Mouse (Mus musculus) erythroid progenitor cell, adult 5-6 weeks (primary cell): ENCODE results near the gene Zfp385c. TPM values are rescaled to one million over a fixed set of nuclear protein-coding genes. Genes with fewer than 3 reads are reported as not detected.

Experiments used
- total RNA-seq, 2 experiments: library from RNA; stranded (forward) in 1 of 2; stranded (reverse) in 1 of 2; fragments of 150-400 nt in 1 of 2; fragments of 186-747, 209-891 nt in 1 of 2; gene quantifications; 2 replicates each; pipeline versions ENCODE4 v1.2.3 to v1.2.4; 2015 to 2017; ENCODE audit warnings: low replicate concordance in 2 of 2

The Zfp385c gene
- total RNA-seq, 2 experiments from 2014 or later, result not detected

Other genes with a start within 250 kb of the Zfp385c start
- 2.5 and 5.0 TPM in 2 replicates for gene Klhl11, start 219.7 kb downstream of the Zfp385c start, total RNA-seq (2015; ENCODE audit: low replicate concordance)
- gene Klhl11, start 219.7 kb downstream of the Zfp385c start, total RNA-seq (2017; ENCODE audit: low replicate concordance), result 12.1 and 15.7 TPM in 2 replicates
- 17.6 and 38.2 TPM in 2 replicates for gene Acly, start 164.5 kb downstream of the Zfp385c start, total RNA-seq (2015; ENCODE audit: low replicate concordance)
- gene Acly, start 164.5 kb downstream of the Zfp385c start, total RNA-seq (2017; ENCODE audit: low replicate concordance), result 18.1 and 22.0 TPM in 2 replicates
- gene Ttc25, start 146.8 kb downstream of the Zfp385c start, total RNA-seq (2015; ENCODE audit: low replicate concordance), result not detected in 2 replicates
- gene Ttc25, start 146.8 kb downstream of the Zfp385c start, total RNA-seq (2017; ENCODE audit: low replicate concordance), result not detected in 2 replicates
- 3.6 and 23.1 TPM in 2 replicates for gene Cnp, start 117.6 kb downstream of the Zfp385c start, total RNA-seq (2015; ENCODE audit: low replicate concordance)
- gene Cnp, start 117.6 kb downstream of the Zfp385c start, total RNA-seq (2017; ENCODE audit: low replicate concordance), result 14.1 and 14.4 TPM in 2 replicates
- 17.2 and 18.0 TPM in 2 replicates for gene Nkiras2, start 73.2 kb downstream of the Zfp385c start, total RNA-seq (2015; ENCODE audit: low replicate concordance)
- 5.8 and 9.4 TPM in 2 replicates for gene Nkiras2, start 73.2 kb downstream of the Zfp385c start, total RNA-seq (2017; ENCODE audit: low replicate concordance)
- 79.3 and 93.5 TPM in 2 replicates for gene Dnajc7, start 72.3 kb downstream of the Zfp385c start, total RNA-seq (2015; ENCODE audit: low replicate concordance)
- 103 and 106 TPM in 2 replicates for gene Dnajc7, start 72.3 kb downstream of the Zfp385c start, total RNA-seq (2017; ENCODE audit: low replicate concordance)
- 6.8 and 7.5 TPM in 2 replicates for gene Dhx58, start 11.8 kb upstream of the Zfp385c start, total RNA-seq (2015; ENCODE audit: low replicate concordance)
- 17.8 and 26.2 TPM in 2 replicates for gene Dhx58, start 11.8 kb upstream of the Zfp385c start, total RNA-seq (2017; ENCODE audit: low replicate concordance)
- 2.5 and 11.2 TPM in 2 replicates for gene Kat2a, start 20.0 kb upstream of the Zfp385c start, total RNA-seq (2015; ENCODE audit: low replicate concordance)
- 1.9 and 2.6 TPM in 2 replicates for gene Kat2a, start 20.0 kb upstream of the Zfp385c start, total RNA-seq (2017; ENCODE audit: low replicate concordance)
- gene Hspb9, start 21.4 kb upstream of the Zfp385c start, total RNA-seq (2015; ENCODE audit: low replicate concordance), result not detected in 2 replicates
- not detected in 2 replicates for gene Hspb9, start 21.4 kb upstream of the Zfp385c start, total RNA-seq (2017; ENCODE audit: low replicate concordance)
- 99.8 and 136 TPM in 2 replicates for gene Rab5c, start 45.8 kb upstream of the Zfp385c start, total RNA-seq (2015; ENCODE audit: low replicate concordance)
- gene Rab5c, start 45.8 kb upstream of the Zfp385c start, total RNA-seq (2017; ENCODE audit: low replicate concordance), result 80.2 and 110 TPM in 2 replicates
- not detected in 2 replicates for gene Kcnh4, start 67.5 kb upstream of the Zfp385c start, total RNA-seq (2015; ENCODE audit: low replicate concordance)
- gene Kcnh4, start 67.5 kb upstream of the Zfp385c start, total RNA-seq (2017; ENCODE audit: low replicate concordance), result not detected in 2 replicates
- not detected in 2 replicates for gene Hcrt, start 70.5 kb upstream of the Zfp385c start, total RNA-seq (2015; ENCODE audit: low replicate concordance)
- not detected in 2 replicates for gene Hcrt, start 70.5 kb upstream of the Zfp385c start, total RNA-seq (2017; ENCODE audit: low replicate concordance)
- gene Ghdc, start 78.5 kb upstream of the Zfp385c start, total RNA-seq (2015; ENCODE audit: low replicate concordance), result 0.72 and 0.84 TPM in 2 replicates
- gene Ghdc, start 78.5 kb upstream of the Zfp385c start, total RNA-seq (2017; ENCODE audit: low replicate concordance), result 0.51 and 1.4 TPM in 2 replicates
- gene Stat5b, start 158.3 kb upstream of the Zfp385c start, total RNA-seq (2015; ENCODE audit: low replicate concordance), result 5.9 and 10.1 TPM in 2 replicates
- 7.0 and 10.3 TPM in 2 replicates for gene Stat5b, start 158.3 kb upstream of the Zfp385c start, total RNA-seq (2017; ENCODE audit: low replicate concordance)
- gene Stat5a, start 166.9 kb upstream of the Zfp385c start, total RNA-seq (2015; ENCODE audit: low replicate concordance), result 3.2 and 7.5 TPM in 2 replicates
- gene Stat5a, start 166.9 kb upstream of the Zfp385c start, total RNA-seq (2017; ENCODE audit: low replicate concordance), result 5.3 and 5.4 TPM in 2 replicates
- 31.0 and 31.4 TPM in 2 replicates for gene Stat3, start 247.1 kb upstream of the Zfp385c start, total RNA-seq (2015; ENCODE audit: low replicate concordance)
- gene Stat3, start 247.1 kb upstream of the Zfp385c start, total RNA-seq (2017; ENCODE audit: low replicate concordance), result 26.2 and 26.6 TPM in 2 replicates